Mouse (Mus musculus): ENCODE measurements around the gene Birc7.

Birc7 gene

DNA sequence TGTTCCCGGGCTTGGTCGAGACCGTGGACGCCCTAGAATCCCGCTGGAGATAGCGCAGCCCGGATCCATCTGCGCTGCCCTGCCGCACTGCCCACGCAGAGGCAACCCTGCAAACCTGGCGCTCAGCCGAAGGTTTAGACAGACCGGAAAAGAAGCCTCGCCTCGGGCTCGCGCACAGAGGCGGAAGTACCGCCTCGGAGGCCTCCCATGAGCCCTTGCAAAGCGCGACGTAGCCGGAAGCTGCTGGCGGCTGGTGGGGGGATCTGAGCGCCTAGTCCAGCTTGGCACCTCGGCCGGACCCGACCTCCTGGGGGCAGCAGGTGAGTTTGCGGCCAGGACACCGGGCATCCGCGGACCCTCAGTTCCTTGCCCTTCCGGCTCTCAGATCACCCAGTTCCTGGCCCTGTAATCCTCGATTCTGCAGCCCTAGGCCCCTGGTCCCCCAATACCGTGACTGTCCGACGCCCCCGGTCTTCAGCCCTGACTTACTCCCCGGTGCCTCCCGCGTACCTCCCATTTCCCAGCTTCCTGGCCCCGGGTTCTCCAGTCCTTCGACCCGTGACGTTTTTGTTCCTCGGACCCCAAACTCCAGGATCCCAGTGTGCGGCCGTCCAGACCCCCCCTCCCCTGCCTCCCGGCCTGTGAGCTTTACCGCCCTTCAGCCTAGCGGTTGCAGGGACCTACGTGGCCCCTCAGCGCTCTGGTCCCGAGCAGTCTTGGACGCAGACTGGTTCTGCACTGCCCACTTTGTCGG is 38.4 kb downstream of the Birc7 start, which contains the start of gene Arfgap1:
Gene Arfgap1, plus strand, starts transcription at position 216 of the 754 bp plus-strand sequence.
- DNase-seq (ENCODE audit: low spot score), result peak; percentile 92

DNA sequence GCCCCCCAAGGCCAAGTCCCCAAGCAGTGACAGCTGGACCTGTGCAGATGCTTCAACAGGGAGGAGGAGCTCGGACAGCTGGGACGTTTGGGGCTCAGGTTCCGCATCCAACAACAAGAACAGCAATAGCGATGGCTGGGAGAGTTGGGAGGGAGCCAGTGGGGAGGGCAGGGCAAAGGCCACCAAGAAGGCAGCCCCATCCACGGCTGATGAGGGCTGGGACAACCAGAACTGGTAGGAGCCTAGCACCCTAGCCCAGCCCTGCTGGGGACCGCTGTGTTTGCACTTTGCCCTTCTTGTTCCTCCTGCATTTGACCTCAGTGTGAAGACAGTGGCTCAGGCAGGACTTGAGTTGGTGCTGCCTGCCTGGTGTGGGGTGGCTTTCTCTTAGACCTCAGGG is 52.3 kb downstream of the Birc7 start:
- no peak for DNase-seq (ENCODE audit: low spot score)

Measured in ovary, postnatal 14 days (tissue).